Mouse (Mus musculus) mouse embryonic stem cell (cell line): ENCODE data around the gene Lhx6.
"Not testable (repeated sequence)": the region's sequence is repeated elsewhere in the genome, so short reads cannot be mapped to it uniquely, and the experiment has no call there.

Experiments used
- in situ Hi-C, 2 experiments: fragments of 300-500 bp; cut with MboI; formaldehyde crosslinking; loops; 1 replicate in 1 of 2; 3 replicates in 1 of 2; pipeline ENCODE4 v1.14.3; 2019 to 2020; ENCODE audit warnings: low sequenced_read_pairs in 2 of 2, low pct_unique_long_range_greater_than_20kb in 1 of 2, mixed read lengths in 1 of 2; ENCODE audit not compliant: unreplicated experiment in 1 of 2

Lhx6 gene

GRCm38 (mm10) chr2:36104956-36105741, at the start of gene Lhx6:
Lhx6 (minus strand) TSS chr2:36105408.
- in situ Hi-C loops, result no loop called here

GRCm38 (mm10) chr2:36152401-36152800, 47.2 kb upstream of the Lhx6 start:
- in situ Hi-C loops, result not testable (repeated sequence)

GRCm38 (mm10) chr2:36148876-36149365, 43.7 kb upstream of the Lhx6 start:
- in situ Hi-C loops, result no loop called here

GRCm38 (mm10) chr2:36139096-36139495, 33.9 kb upstream of the Lhx6 start:
- in situ Hi-C loops, result no loop called here

GRCm38 (mm10) chr2:36136300-36136941, 31.2 kb upstream of the Lhx6 start, which contains the start of the genes Mrrf and Rbm18:
Mrrf (plus strand) TSS chr2:36136389.
Rbm18 (minus strand) TSS chr2:36136773.
- in situ Hi-C loops, result no loop called here

GRCm38 (mm10) chr2:36135887-36136286, 30.7 kb upstream of the Lhx6 start:
- in situ Hi-C loops, result no loop called here

- in situ Hi-C loops, result no loop called here
Observed at GRCm38 (mm10) chr2:36129051-36129450, 23.8 kb upstream of the Lhx6 start.

GRCm38 (mm10) chr2:36127973-36128372, 22.8 kb upstream of the Lhx6 start:
- in situ Hi-C loops, result no loop called here

GRCm38 (mm10) chr2:36126795-36127429, 21.7 kb upstream of the Lhx6 start:
- in situ Hi-C loops, result no loop called here

- in situ Hi-C loops, result no loop called here
Observed at GRCm38 (mm10) chr2:36112632-36113031, 7.4 kb upstream of the Lhx6 start.

- in situ Hi-C loops, result no loop called here
Observed at GRCm38 (mm10) chr2:36108615-36109014, 3.4 kb upstream of the Lhx6 start.

GRCm38 (mm10) chr2:36104436-36104955, 712 bp downstream of the Lhx6 start:
- in situ Hi-C loops, result no loop called here

GRCm38 (mm10) chr2:36103555-36104367, 1.4 kb downstream of the Lhx6 start:
- in situ Hi-C loops, result no loop called here

- in situ Hi-C loops, result no loop called here
Observed at GRCm38 (mm10) chr2:36103069-36103554, 2.1 kb downstream of the Lhx6 start.

GRCm38 (mm10) chr2:36102559-36102946, 2.7 kb downstream of the Lhx6 start:
- in situ Hi-C loops, result no loop called here

GRCm38 (mm10) chr2:36101866-36102558, 3.2 kb downstream of the Lhx6 start:
- in situ Hi-C loops, result no loop called here

- in situ Hi-C loops, result no loop called here
Observed at GRCm38 (mm10) chr2:36099739-36100138, 5.5 kb downstream of the Lhx6 start.

GRCm38 (mm10) chr2:36098021-36098420, 7.2 kb downstream of the Lhx6 start:
- in situ Hi-C loops, result no loop called here
